Mouse (Mus musculus) hindbrain, embryonic 10.5 days (tissue): Measurements from ENCODE around the gene Hils1. TPM values are rescaled to one million over a fixed set of nuclear protein-coding genes. Genes with fewer than 3 reads are reported as not detected.

Source experiments
- DNase-seq: peaks from one replicate; pipeline ENCODE4 v3.0.0-alpha.2; 2017; ENCODE audit warnings: low spot score
- H3K27ac ChIP-seq: fragments of 300-500 bp; sonication (generic); 2 replicates; pipeline ENCODE4 v1.5.1; 2016; ENCODE audit warnings: mild to moderate bottlenecking, moderate library complexity
- H3K27me3 ChIP-seq: fragments of 300-500 bp; sonication (generic); 2 replicates; pipeline ENCODE4 v1.6.1; 2016; ENCODE audit warnings: mild to moderate bottlenecking; ENCODE audit not compliant: poor library complexity, insufficient read depth, severe bottlenecking
- H3K36me3 ChIP-seq: fragments of 300-500 bp; sonication (generic); 2 replicates; pipeline ENCODE4 v1.6.1; 2016; ENCODE audit warnings: mild to moderate bottlenecking, moderate library complexity
- H3K4me1 ChIP-seq: fragments of 300-500 bp; sonication (generic); replicated peaks from 2 replicates; pipeline ENCODE4 v1.6.1; 2016; ENCODE audit warnings: mild to moderate bottlenecking
- H3K4me3 ChIP-seq: fragments of 300-500 bp; sonication (generic); 2 replicates; pipeline ENCODE4 v1.5.1; 2016; ENCODE audit warnings: mild to moderate bottlenecking, moderate library complexity
- H3K9me3 ChIP-seq: fragments of 300-500 bp; sonication (generic); 2 replicates; pipeline ENCODE4 v1.6.1; 2016; ENCODE audit warnings: mild to moderate bottlenecking, moderate library complexity
- WGBS: fragments of 180-500 bp; shearing (Covaris S2); methylation state at CpG from one replicate; pipeline ENCODE4 v1.1.7; 2016; 5-methylcytosine and 5-hydroxymethylcytosine counted together
- polyA plus RNA-seq: library from polyadenylated mRNA; unstranded; fragments of >200 nt; fragmentation: Nextera tagmentation; extraction: Ambion mirVana; gene quantifications from 2 replicates; pipeline ENCODE4 v1.2.1, GENCODE M21; 2016

The Hils1 gene
- not detected in 2 replicates for polyA plus RNA-seq

DNA sequence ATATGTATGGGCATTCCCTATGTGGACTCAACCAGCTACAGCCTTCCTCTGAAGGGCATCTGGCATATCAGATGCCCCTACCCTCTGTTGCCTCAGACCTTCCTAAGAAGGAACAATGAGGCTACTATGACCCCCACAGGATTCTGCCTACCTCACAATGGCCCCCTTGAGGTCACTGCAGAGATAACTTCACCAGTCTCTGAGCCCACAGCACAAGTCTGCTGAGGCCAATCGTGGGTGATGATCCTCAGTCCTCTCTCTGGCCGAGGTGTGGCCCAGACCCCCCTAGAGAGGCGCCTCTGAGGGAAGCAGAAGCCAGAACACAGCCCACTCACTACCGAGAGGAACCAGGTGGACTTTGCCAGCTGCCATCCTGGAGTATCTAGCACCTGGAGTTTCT lies at the start of gene Hils1:
Hils1 (plus strand) TSS at position 175 of the 400 bp plus-strand sequence.
- peaks cover 17% of the 10 kb centered on the region for H3K27me3 ChIP-seq
- WGBS, result 50% methylated on average over 4 of the region's 4 CpGs
- no peak for DNase-seq
- peaks cover 15% of the 10 kb centered on the region for H3K4me1 ChIP-seq
- H3K27ac ChIP-seq, result no peak within 1 kb of the TSS
- no peaks in the 10 kb centered on the region for H3K9me3 ChIP-seq
- H3K36me3 ChIP-seq, result no peaks in the 10 kb centered on the region
- no peak within 1 kb of the TSS for H3K4me3 ChIP-seq

DNA sequence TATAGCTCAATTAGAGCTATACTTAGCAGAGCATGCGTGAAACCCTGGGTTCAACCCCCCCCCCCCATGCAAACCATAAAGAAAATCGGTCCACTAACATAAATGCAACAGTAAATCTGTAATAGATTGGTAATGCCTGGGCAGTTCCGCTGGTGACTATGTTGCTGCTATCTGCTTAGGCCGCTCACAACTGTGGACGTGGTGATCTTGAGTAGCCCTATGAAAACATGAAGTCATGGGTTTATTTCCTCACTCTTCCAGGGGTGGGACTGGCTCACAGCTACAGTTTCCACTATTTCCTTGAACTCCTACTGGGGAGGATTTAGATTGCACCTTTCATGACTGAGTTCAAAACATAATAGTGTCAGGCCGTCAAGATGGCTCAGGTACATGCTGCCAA lies 49.7 kb upstream of the Hils1 start:
- H3K36me3 ChIP-seq, result no peaks in the 10 kb centered on the region
- H3K9me3 ChIP-seq, result no peaks in the 10 kb centered on the region
- H3K4me3 ChIP-seq, result no peak overlapping the region
- no peak overlapping the region for H3K27ac ChIP-seq
- no peak for DNase-seq
- peaks cover 18% of the 10 kb centered on the region for H3K4me1 ChIP-seq
- 81% methylated on average over 6 of the region's 6 CpGs for WGBS
- 0 out of 2 replicates have a peak, but pooled peaks cover 5% of the 10 kb centered on the region for H3K27me3 ChIP-seq

DNA sequence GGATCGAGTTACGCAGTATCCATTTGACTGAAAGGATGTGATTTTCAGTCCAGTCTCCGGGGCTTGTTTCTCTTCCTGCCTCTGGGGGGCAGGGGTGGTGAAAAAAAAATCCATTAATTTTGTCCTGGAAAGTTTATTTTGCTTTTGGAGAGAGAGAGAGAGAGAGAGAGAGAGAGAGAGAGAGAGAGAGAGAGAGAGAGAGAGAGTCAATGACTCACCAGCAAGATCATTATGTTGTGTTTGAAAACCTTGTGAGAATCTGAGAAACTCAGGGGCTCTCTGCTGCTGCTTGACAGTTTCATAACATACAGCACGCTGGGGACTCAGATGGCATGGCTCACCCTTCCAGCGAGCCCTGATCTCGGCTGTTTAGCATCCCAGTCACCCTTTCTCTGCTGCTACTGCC lies 46.4 kb upstream of the Hils1 start:
- WGBS, result 62% methylated on average over 6 of the region's 6 CpGs
- H3K4me3 ChIP-seq, result no peak overlapping the region
- no peaks in the 10 kb centered on the region for H3K9me3 ChIP-seq
- DNase-seq, result no peak
- peaks cover 8% of the 10 kb centered on the region for H3K4me1 ChIP-seq
- no peaks in the 10 kb centered on the region for H3K27me3 ChIP-seq
- no peaks in the 10 kb centered on the region for H3K36me3 ChIP-seq
- no peak overlapping the region for H3K27ac ChIP-seq

DNA sequence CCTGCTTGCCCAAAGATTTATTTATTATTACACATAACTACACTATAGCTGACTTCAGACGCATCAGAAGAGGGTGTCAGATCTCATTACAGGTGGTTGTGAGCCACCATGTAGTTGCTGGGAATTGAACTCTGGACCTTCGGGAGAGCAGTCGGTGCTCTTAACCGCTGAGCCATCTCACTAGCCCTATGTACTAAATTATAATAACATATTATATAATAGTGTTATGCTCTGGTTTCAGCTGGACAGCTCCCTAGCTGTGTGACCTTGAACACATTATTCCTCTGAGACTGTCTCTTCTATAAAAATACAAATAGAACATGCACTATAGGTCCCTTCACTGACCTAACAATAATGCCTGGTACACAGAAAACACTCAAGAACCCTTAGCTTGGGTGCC lies 42.4 kb upstream of the Hils1 start:
- 93% methylated on average over 4 of the region's 4 CpGs for WGBS
- Histone ChIP-seq H3K27me3 (peaks cover 10% of the 10 kb centered on the region; the same call in 1 of the 2 replicates), H3K36me3 (no peaks in the 10 kb centered on the region), H3K4me1 (peaks cover 34% of the 10 kb centered on the region), H3K4me3 (no peak overlapping the region), H3K27ac (no peak overlapping the region), H3K9me3 (no peaks in the 10 kb centered on the region)
- no peak for DNase-seq

DNA sequence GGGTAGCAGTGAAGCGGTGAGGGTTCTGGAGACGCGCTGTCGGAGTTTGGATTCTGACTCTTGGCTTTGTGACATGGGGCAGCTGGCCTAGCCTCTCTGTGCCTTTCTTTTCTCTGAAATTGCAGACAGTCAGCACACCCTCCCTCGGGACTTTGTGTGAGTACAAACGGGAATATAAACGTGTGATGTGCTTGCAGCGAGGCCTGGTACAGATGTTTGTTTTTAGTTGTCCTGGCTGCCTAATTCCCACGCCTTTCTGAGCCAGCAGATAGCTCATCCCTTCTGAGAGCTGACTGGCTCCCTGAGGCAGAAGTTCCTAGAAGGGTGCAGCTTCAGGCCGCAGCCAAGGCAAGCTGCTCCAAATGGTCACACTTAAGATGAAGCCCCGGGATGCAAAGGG lies 41.0 kb upstream of the Hils1 start:
- H3K36me3 ChIP-seq, result no peaks in the 10 kb centered on the region

DNA sequence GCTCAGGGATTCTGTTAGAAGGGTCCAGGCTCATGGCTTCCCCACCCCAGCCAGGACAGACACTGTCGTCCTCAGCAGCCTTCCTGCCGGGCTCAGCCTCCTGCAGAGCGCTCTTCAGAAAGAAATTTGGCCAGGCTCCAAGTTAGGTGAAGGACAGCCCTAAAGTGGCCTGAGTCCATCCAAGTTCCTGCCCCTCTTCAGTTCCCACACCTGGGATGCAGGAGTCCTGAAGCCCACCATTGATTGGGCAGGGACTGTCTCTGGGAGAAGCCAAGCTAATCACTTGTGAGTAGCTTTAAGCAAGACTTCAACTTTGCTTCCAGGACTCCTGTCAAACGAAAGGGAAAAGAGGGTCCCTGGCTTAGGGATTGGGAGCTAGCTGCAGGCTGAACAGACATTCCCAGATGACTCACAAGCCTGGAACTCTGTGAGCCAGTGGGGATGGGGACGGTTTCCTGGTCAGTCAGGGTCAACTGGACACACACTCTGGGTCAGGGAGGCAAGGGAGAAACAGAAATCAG lies 39.6 kb upstream of the Hils1 start:
- Histone ChIP-seq H3K27me3 (peaks cover 31% of the 10 kb centered on the region), H3K4me1 (peaks cover 44% of the 10 kb centered on the region), H3K27ac (peak overlapping the region; percentile 79), H3K4me3 (no peak overlapping the region), H3K9me3 (no peaks in the 10 kb centered on the region), H3K36me3 (no peaks in the 10 kb centered on the region)
- peak; percentile 25 for DNase-seq
- 19% methylated on average over 5 of the region's 5 CpGs for WGBS

More for the DNA sequence above, 41.0 kb upstream of the Hils1 start:
- H3K4me3 ChIP-seq, result no peak overlapping the region
- no peaks in the 10 kb centered on the region for H3K9me3 ChIP-seq
- no peak for DNase-seq
- H3K27ac ChIP-seq, result no peak overlapping the region
- peaks cover 17% of the 10 kb centered on the region; the same call in 1 of the 2 replicates for H3K27me3 ChIP-seq
- H3K4me1 ChIP-seq, result peaks cover 44% of the 10 kb centered on the region
- 77% methylated on average over 11 of the region's 11 CpGs for WGBS

DNA sequence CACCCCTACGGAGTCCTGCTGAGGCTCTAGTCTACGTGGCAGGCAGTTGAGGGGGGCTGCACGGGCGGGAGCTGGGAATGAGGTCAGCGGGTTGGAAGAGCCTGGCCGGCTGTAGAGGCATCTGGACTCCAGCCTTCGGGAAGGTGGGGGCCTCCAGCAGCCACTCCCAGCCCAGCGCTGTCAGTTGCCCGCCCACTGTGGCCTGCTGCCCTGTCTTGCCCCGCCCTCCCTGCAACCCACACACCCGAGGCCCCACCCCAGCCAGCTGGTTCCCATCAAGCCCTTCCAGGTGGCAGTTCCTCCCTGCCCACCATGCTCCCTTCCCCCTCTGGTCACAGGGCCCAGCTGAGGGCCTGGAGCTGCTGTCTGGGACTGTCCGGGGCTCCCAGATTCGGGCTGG lies 38.6 kb upstream of the Hils1 start:
- no peaks in the 10 kb centered on the region for H3K36me3 ChIP-seq
- H3K9me3 ChIP-seq, result no peaks in the 10 kb centered on the region
- 6% methylated on average over 13 of the region's 13 CpGs for WGBS
- peak overlapping the region; percentile 79 for H3K27ac ChIP-seq
- peaks cover 54% of the 10 kb centered on the region for H3K4me1 ChIP-seq
- peak; percentile 89 for DNase-seq
- H3K4me3 ChIP-seq, result peak overlapping the region; percentile 7; the same call in 1 of the 2 replicates
- peaks cover 41% of the 10 kb centered on the region for H3K27me3 ChIP-seq

DNA sequence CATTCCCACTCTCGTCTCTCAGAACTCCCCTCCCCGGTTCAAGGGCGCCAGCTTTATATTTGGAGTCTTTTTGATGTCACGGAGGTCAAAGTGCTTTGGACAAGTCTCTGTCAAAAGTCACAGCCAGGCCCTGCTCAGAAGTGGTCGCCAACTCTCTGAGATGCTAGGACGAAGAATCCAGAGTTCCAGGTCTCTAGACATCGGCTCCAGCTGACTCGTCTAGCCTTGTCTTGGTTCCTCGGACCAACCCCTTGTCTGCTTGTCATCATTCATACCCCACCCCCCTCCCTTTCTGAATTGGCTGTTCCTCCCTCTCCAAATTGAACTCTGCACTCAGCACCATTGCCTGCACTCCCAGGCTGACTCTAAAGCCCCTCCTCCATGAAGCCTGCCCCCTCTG lies 37.8 kb upstream of the Hils1 start:
- 46% methylated on average over 9 of the region's 9 CpGs for WGBS

DNA sequence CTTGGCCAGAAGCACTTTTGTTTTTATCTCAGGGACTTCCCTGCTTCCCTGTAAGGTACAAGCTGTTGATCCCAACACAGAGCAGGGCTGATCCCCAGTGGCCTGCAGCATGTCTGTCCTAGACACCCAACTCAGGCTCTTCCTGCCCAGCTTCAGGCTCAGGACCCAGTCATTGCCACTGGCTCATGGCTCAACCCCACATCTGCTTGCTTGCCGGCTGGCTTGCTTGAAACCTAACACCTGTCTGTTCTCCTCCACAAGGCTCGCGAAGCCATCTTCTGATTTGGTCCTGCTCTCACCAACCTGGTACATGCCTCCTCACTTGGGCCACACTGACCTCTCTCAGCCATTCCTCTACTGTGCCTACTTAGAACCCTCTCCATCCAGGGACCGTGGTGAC lies 37.2 kb upstream of the Hils1 start:
- Histone ChIP-seq H3K36me3 (no peaks in the 10 kb centered on the region), H3K4me1 (peaks cover 63% of the 10 kb centered on the region), H3K4me3 (no peak overlapping the region), H3K27ac (peak overlapping the region; percentile 79), H3K27me3 (peaks cover 54% of the 10 kb centered on the region), H3K9me3 (no peaks in the 10 kb centered on the region)
- DNase-seq, result peak; percentile 23
- 45% methylated on average over 4 of the region's 4 CpGs for WGBS

More for the DNA sequence above, 37.8 kb upstream of the Hils1 start:
- no peaks in the 10 kb centered on the region for H3K36me3 ChIP-seq
- peaks cover 49% of the 10 kb centered on the region for H3K27me3 ChIP-seq
- H3K9me3 ChIP-seq, result no peaks in the 10 kb centered on the region
- no peak overlapping the region for H3K4me3 ChIP-seq
- H3K27ac ChIP-seq, result peak overlapping the region; percentile 79
- H3K4me1 ChIP-seq, result peaks cover 62% of the 10 kb centered on the region
- peak; percentile 29 for DNase-seq

DNA sequence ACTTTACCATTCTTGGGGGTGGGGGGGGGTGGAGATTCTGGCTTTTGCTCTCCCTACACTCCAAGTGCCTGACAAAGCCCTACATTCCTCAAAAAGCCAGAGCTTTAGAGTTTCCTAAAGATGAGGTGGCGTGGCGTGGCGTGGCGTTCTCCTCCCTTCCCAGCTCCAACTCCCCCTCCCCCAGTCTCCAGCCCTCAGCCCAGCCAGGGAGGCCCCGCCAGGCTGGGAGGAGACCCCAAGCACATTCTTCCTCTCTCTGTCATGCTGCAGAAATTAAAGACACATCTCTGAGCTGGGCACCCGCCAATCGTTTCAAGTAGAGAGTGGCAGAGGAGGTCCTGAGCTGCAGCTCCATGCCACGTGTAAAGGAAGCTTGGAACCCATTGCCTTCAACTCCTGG lies 33.8 kb upstream of the Hils1 start:
- DNase-seq, result peak; percentile 28
- H3K9me3 ChIP-seq, result no peaks in the 10 kb centered on the region
- H3K27ac ChIP-seq, result peak overlapping the region; percentile 53
- WGBS, result 17% methylated on average over 8 of the region's 8 CpGs
- H3K4me1 ChIP-seq, result peaks cover 71% of the 10 kb centered on the region
- H3K4me3 ChIP-seq, result no peak overlapping the region
- no peaks in the 10 kb centered on the region for H3K36me3 ChIP-seq
- peaks cover 80% of the 10 kb centered on the region for H3K27me3 ChIP-seq

DNA sequence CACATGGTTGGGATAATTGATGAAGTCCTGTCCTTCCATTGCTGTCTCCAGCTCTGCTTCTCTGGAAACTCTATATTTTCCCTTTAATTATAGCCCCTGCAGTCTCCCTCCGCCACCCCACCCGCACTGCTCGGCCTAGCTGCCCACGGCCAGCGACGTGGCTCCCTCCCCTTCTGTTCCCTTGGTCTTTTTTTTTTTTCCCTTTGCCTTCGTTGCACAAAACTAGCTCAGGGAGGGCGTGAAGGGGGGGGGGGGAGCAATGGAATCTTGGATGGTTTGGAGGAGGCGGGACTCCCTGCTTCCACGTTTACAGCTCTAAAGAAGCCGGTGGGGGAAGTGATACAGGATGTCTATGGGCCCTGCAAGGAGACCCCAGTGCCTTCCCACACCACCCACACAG lies 32.9 kb upstream of the Hils1 start:
- DNase-seq, result no peak
- peaks cover 62% of the 10 kb centered on the region for H3K4me1 ChIP-seq
- no peak overlapping the region for H3K4me3 ChIP-seq
- H3K36me3 ChIP-seq, result no peaks in the 10 kb centered on the region
- H3K9me3 ChIP-seq, result no peaks in the 10 kb centered on the region
- H3K27ac ChIP-seq, result no peak overlapping the region
- peaks cover 90% of the 10 kb centered on the region for H3K27me3 ChIP-seq
- WGBS, result 29% methylated on average over 11 of the region's 11 CpGs

DNA sequence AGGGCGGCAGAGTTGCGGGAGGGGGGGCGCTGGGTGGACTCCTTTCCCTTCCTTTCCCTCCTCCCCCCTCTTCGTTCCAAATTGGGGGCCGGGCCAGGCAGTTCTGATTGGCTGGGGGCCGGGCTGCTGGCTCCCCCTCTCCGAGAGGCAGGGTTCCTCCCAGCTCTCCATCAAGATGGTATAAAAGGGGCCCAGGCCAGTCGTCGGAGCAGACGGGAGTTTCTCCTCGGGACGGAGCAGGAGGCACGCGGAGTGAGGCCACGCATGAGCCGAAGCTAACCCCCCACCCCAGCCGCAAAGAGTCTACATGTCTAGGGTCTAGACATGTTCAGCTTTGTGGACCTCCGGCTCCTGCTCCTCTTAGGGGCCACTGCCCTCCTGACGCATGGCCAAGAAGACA lies 31.3 kb upstream of the Hils1 start, which contains the start of gene Col1a1:
Col1a1 (plus strand) TSS at position 180 of the 400 bp plus-strand sequence.
- WGBS, result 12% methylated on average over 19 of the region's 19 CpGs
- peaks cover 95% of the 10 kb centered on the region for H3K27me3 ChIP-seq
- peaks cover 48% of the 10 kb centered on the region for H3K4me1 ChIP-seq
- peak within 1 kb of the TSS; percentile 76 for H3K27ac ChIP-seq
- DNase-seq, result peak; percentile 46
- no peaks in the 10 kb centered on the region for H3K36me3 ChIP-seq
- H3K4me3 ChIP-seq, result peak within 1 kb of the TSS; percentile 52
- no peaks in the 10 kb centered on the region for H3K9me3 ChIP-seq

DNA sequence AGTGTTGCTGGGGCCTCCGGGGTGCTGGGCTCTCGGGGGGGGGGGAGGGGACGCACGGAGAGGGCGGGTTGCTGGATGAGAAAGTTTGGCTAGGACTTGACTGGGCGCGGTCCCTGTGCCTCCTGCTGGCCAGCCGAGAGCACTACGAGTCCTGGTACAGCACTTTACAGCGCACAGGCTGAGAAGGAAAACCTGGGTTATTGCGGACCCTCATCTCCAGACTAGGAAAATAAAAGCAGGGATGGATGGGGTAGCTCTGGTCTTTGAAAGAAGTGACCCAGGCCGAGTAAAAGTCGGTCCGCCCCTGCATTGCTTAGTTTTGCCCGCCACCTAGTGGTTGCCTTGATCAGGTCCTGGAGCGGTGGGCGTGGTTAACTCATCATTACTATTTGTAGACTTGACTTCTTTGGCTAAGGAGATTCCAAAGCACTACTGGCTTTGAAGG lies 30.5 kb upstream of the Hils1 start:
- peaks cover 97% of the 10 kb centered on the region for H3K27me3 ChIP-seq
- H3K36me3 ChIP-seq, result no peaks in the 10 kb centered on the region
- peak overlapping the region; percentile 52 for H3K4me3 ChIP-seq
- DNase-seq, result peak; percentile 90
- H3K27ac ChIP-seq, result peak overlapping the region; percentile 76; the same call in 1 of the 2 replicates
- under 1% methylated on average over 17 of the region's 17 CpGs for WGBS
- H3K4me1 ChIP-seq, result peaks cover 48% of the 10 kb centered on the region
- no peaks in the 10 kb centered on the region for H3K9me3 ChIP-seq
